Mouse (Mus musculus) megakaryocyte progenitor cell, adult 5-6 weeks (primary cell): ENCODE data around the gene Ctdnep1. TPM values are rescaled to one million over a fixed set of nuclear protein-coding genes. Genes with fewer than 3 reads are reported as not detected.
"Not testable (repeated sequence)": the region's sequence is repeated elsewhere in the genome, so short reads cannot be mapped to it uniquely, and the experiment has no call there.

Experiments
- ATAC-seq: replicated peaks from 2 replicates; pipeline ENCODE4 v1.8.0; 2016; ENCODE audit warnings: mild to moderate bottlenecking, moderate TSS enrichment, inconsistent platforms; ENCODE audit not compliant: poor library complexity
- total RNA-seq, 2 experiments: library from RNA; stranded (forward) in 1 of 2; stranded (reverse) in 1 of 2; fragments of 157-497, 149-512 nt in 1 of 2; fragments of 200-1000 nt in 1 of 2; gene quantifications; 2 replicates each; pipeline versions ENCODE4 v1.2.3 to v1.2.4; 2015 to 2017

The Ctdnep1 gene
- total RNA-seq, 2 experiments from 2014 or later, result 28.7 to 135 TPM

- ATAC-seq, result peak; percentile 56
Observed at GRCm38 (mm10) chr11:70005521-70005920, 24.6 kb downstream of the Ctdnep1 start.

GRCm38 (mm10) chr11:70010033-70010432, 29.1 kb downstream of the Ctdnep1 start:
- no peak for ATAC-seq

GRCm38 (mm10) chr11:70010548-70010947, 29.6 kb downstream of the Ctdnep1 start:
- no peak for ATAC-seq

- ATAC-seq, result no peak
Observed at GRCm38 (mm10) chr11:70010961-70011360, 30.0 kb downstream of the Ctdnep1 start.

- no peak for ATAC-seq
Observed at GRCm38 (mm10) chr11:70012931-70013330, 32.0 kb downstream of the Ctdnep1 start.

GRCm38 (mm10) chr11:70013408-70013807, 32.5 kb downstream of the Ctdnep1 start:
- no peak for ATAC-seq

GRCm38 (mm10) chr11:70014051-70014450, 33.1 kb downstream of the Ctdnep1 start:
- no peak for ATAC-seq

GRCm38 (mm10) chr11:70014880-70015558, 34.1 kb downstream of the Ctdnep1 start, which contains the start of gene Acadvl:
Gene Acadvl (minus strand): TSS chr11:70015411.
- ATAC-seq, result peak; percentile 93

- no peak for ATAC-seq
Observed at GRCm38 (mm10) chr11:70015677-70016076, 34.7 kb downstream of the Ctdnep1 start.

- not testable (repeated sequence) for ATAC-seq
Observed at GRCm38 (mm10) chr11:70016177-70016576, 35.2 kb downstream of the Ctdnep1 start.

GRCm38 (mm10) chr11:70016669-70017068, 35.7 kb downstream of the Ctdnep1 start, which contains the start of gene Dlg4:
Gene Dlg4 (plus strand): TSS chr11:70016942.
- ATAC-seq, result no peak

GRCm38 (mm10) chr11:70017199-70017767, 36.3 kb downstream of the Ctdnep1 start:
- no peak for ATAC-seq

GRCm38 (mm10) chr11:70018131-70018990, 37.4 kb downstream of the Ctdnep1 start:
- ATAC-seq, result no peak

GRCm38 (mm10) chr11:70019495-70020021, 38.6 kb downstream of the Ctdnep1 start:
- ATAC-seq, result no peak

- ATAC-seq, result no peak
Observed at GRCm38 (mm10) chr11:70020022-70020631, 39.2 kb downstream of the Ctdnep1 start.

- ATAC-seq, result peak; percentile 76
Observed at GRCm38 (mm10) chr11:70020731-70021263, 39.8 kb downstream of the Ctdnep1 start.

- ATAC-seq, result peak; percentile 90
Observed at GRCm38 (mm10) chr11:70021264-70022132, 40.5 kb downstream of the Ctdnep1 start.

- no peak for ATAC-seq
Observed at GRCm38 (mm10) chr11:70023481-70024150, 42.7 kb downstream of the Ctdnep1 start.

GRCm38 (mm10) chr11:70024151-70024514, 43.2 kb downstream of the Ctdnep1 start:
- ATAC-seq, result no peak
